Mouse (Mus musculus): ENCODE data around the gene Tas2r126. TPM values are rescaled to one million over a fixed set of nuclear protein-coding genes. Genes with fewer than 3 reads are reported as not detected.

The Tas2r126 gene
- polyA plus RNA-seq, 1 experiment from 2014 or later: not detected

Other genes starting within 250 kb of the Tas2r126 start
- gene Tas2r144, start 219.2 kb upstream of the Tas2r126 start, polyA plus RNA-seq (2016; fragmentation: Nextera tagmentation; extraction: Ambion mirVana): not detected in 2 replicates
- gene Gstk1, start 188.6 kb upstream of the Tas2r126 start, polyA plus RNA-seq (2016; fragmentation: Nextera tagmentation; extraction: Ambion mirVana): 11.8 and 12.8 TPM in 2 replicates
- 0.17 TPM in 1 of 2 replicates, not detected in the other for gene Tmem139, start 172.6 kb upstream of the Tas2r126 start, polyA plus RNA-seq (2016; fragmentation: Nextera tagmentation; extraction: Ambion mirVana)
- 74.0 and 79.8 TPM in 2 replicates for gene Casp2, start 169.6 kb upstream of the Tas2r126 start, polyA plus RNA-seq (2016; fragmentation: Nextera tagmentation; extraction: Ambion mirVana)
- 1.7 and 2.2 TPM in 2 replicates for gene Clcn1, start 147.8 kb upstream of the Tas2r126 start, polyA plus RNA-seq (2016; fragmentation: Nextera tagmentation; extraction: Ambion mirVana)
- gene Fam131b, start 109.9 kb upstream of the Tas2r126 start, polyA plus RNA-seq (2016; fragmentation: Nextera tagmentation; extraction: Ambion mirVana): 3.6 and 4.7 TPM in 2 replicates
- 66.6 and 71.1 TPM in 2 replicates for gene Zyx, start 84.9 kb upstream of the Tas2r126 start, polyA plus RNA-seq (2016; fragmentation: Nextera tagmentation; extraction: Ambion mirVana)
- gene Epha1, start 61.3 kb upstream of the Tas2r126 start, polyA plus RNA-seq (2016; fragmentation: Nextera tagmentation; extraction: Ambion mirVana): 0.69 and 1.4 TPM in 2 replicates
- not detected in 2 replicates for gene Tas2r143, start 34.3 kb upstream of the Tas2r126 start, polyA plus RNA-seq (2016; fragmentation: Nextera tagmentation; extraction: Ambion mirVana)
- not detected in 2 replicates for gene Tas2r135, start 29.1 kb upstream of the Tas2r126 start, polyA plus RNA-seq (2016; fragmentation: Nextera tagmentation; extraction: Ambion mirVana)
- gene Olfr458, start 30.7 kb downstream of the Tas2r126 start, polyA plus RNA-seq (2016; fragmentation: Nextera tagmentation; extraction: Ambion mirVana): not detected in 2 replicates
- gene Olfr457, start 41.8 kb downstream of the Tas2r126 start, polyA plus RNA-seq (2016; fragmentation: Nextera tagmentation; extraction: Ambion mirVana): 0.08 TPM in 1 of 2 replicates, not detected in the other
- gene Olfr456, start 52.7 kb downstream of the Tas2r126 start, polyA plus RNA-seq (2016; fragmentation: Nextera tagmentation; extraction: Ambion mirVana): not detected in 2 replicates
- gene Olfr455, start 113.1 kb downstream of the Tas2r126 start, polyA plus RNA-seq (2016; fragmentation: Nextera tagmentation; extraction: Ambion mirVana): not detected in 2 replicates
- not detected in 2 replicates for gene Tcaf3, start 163.2 kb downstream of the Tas2r126 start, polyA plus RNA-seq (2016; fragmentation: Nextera tagmentation; extraction: Ambion mirVana)
- gene Tcaf2, start 210.7 kb downstream of the Tas2r126 start, polyA plus RNA-seq (2016; fragmentation: Nextera tagmentation; extraction: Ambion mirVana): 2.7 and 2.8 TPM in 2 replicates